Mouse (Mus musculus) olfactory bulb, adult 2 months (tissue): ENCODE data around the gene Megf6. TPM values are rescaled to one million over a fixed set of nuclear protein-coding genes. Genes with fewer than 3 reads are reported as not detected.

Experiments
- H3K27ac ChIP-seq: fragments of 200-500 bp; 2 replicates; pipeline ENCODE4 v1.5.1; 2012; ENCODE audit warnings: low read depth, low read length; ENCODE audit not compliant: insufficient read depth
- H3K4me1 ChIP-seq: fragments of 200-500 bp; 2 replicates; pipeline ENCODE4 v1.6.1; 2012; ENCODE audit warnings: low read length; ENCODE audit not compliant: control insufficient read depth, insufficient read depth
- H3K4me3 ChIP-seq: fragments of 200-500 bp; 2 replicates; pipeline ENCODE4 v1.5.1; 2012; ENCODE audit warnings: mild to moderate bottlenecking, low read depth, low read length, moderate library complexity; ENCODE audit not compliant: insufficient read depth
- CTCF ChIP-seq: fragments of 200-500 bp; IDR thresholded peaks from 2 replicates; pipeline ENCODE4 v1.5.1; 2012; ENCODE audit warnings: low read depth, mild to moderate bottlenecking, low read length, moderate library complexity; ENCODE audit not compliant: insufficient read depth
- POLR2A ChIP-seq: fragments of 200-500 bp; IDR thresholded peaks from 2 replicates; pipeline ENCODE4 v1.6.1; 2012; ENCODE audit warnings: mild to moderate bottlenecking, low read depth, low read length, moderate library complexity; ENCODE audit not compliant: insufficient read depth
- WGBS: fragments of 180-500 bp; shearing (Covaris S2); methylation state at CpG from one replicate; pipeline ENCODE4 v1.1.7; 2018; 5-methylcytosine and 5-hydroxymethylcytosine counted together
- polyA plus RNA-seq: library from polyadenylated mRNA; stranded (reverse); fragments of >200 nt; gene quantifications from 2 replicates; pipeline ENCODE4 v1.2.4, GENCODE M21; 2012; ENCODE audit warnings: low replicate concordance; ENCODE audit not compliant: missing spikeins, insufficient read depth, insufficient read length

Gene Megf6
- polyA plus RNA-seq, 1 experiment = not detected

- TF ChIP-seq POLR2A (no peak), CTCF (no peak)
- 88% methylated on average over 3 of the region's 3 CpGs for WGBS
- no peak overlapping the region for H3K4me3 ChIP-seq
- no peak overlapping the region for H3K27ac ChIP-seq
- peaks cover 7% of the 10 kb centered on the region for H3K4me1 ChIP-seq
These were observed 65.5 kb downstream of the Megf6 start for GRCm38 (mm10) chr4:154236001-154236400.

GRCm38 (mm10) chr4:154236893-154237292 is 66.4 kb downstream of the Megf6 start:
- peaks cover 7% of the 10 kb centered on the region for H3K4me1 ChIP-seq
- H3K27ac ChIP-seq = no peak overlapping the region
- 13% methylated on average over 10 of the region's 10 CpGs for WGBS
- TF ChIP-seq CTCF (no peak), POLR2A (no peak)
- H3K4me3 ChIP-seq = no peak overlapping the region

DNA sequence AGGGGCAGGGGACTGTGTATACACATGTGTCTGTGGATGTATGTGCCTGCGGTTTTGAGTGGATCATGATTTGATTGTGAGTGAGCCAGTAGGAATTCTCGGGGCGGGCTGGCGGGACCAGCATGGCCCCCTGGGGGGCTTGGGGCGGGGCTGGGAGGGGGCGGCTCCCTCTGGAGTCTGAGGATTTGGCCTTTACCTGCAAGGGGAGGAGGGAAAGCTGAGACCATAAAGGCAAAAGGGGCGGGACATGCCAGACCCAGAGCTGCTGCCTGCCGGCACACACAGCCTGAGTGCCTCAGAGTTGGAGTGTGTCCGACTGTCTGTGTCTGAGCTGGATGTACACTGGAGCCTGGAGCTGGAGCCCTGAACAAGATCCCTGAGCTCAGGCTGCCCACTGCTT is 66.8 kb downstream of the Megf6 start:
- Histone ChIP-seq H3K27ac (no peak overlapping the region), H3K4me3 (no peak overlapping the region), H3K4me1 (peaks cover 7% of the 10 kb centered on the region)
- 3% methylated on average over 9 of the region's 9 CpGs for WGBS
- TF ChIP-seq POLR2A (no peak), CTCF (no peak)

- Histone ChIP-seq H3K27ac (no peak overlapping the region), H3K4me3 (no peak overlapping the region), H3K4me1 (peaks cover 7% of the 10 kb centered on the region)
- TF ChIP-seq CTCF (no peak), POLR2A (no peak)
- WGBS = 87% methylated on average over 8 of the region's 8 CpGs
These were observed 68.7 kb downstream of the Megf6 start for GRCm38 (mm10) chr4:154239199-154239598.

DNA sequence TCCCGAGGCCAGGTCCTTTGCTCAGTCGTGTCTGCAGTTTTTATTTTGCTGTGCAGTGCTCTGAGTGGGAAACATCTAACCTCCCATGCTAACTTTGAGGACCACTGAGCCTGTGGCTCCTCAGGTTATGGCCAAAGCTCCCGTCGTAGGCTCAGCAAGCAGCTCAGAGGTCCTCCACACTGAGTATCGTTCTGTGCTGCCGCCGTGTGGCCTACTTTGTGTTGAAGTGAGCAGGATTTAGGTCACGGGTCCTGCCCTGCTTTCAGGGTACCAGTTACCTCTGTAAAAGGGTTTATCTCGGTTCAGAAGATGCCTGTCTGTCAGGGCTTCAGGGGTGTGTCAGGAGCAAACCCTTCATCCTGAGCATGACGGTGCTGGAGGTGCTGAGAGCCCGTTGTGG is 70.1 kb downstream of the Megf6 start:
- Histone ChIP-seq H3K4me3 (no peak overlapping the region), H3K4me1 (peaks cover 7% of the 10 kb centered on the region), H3K27ac (no peak overlapping the region)
- 79% methylated on average over 11 of the region's 11 CpGs for WGBS
- no peak for TF ChIP-seq POLR2A
- TF ChIP-seq CTCF = no peak

- no peak overlapping the region for H3K27ac ChIP-seq
- H3K4me1 ChIP-seq = peaks cover 17% of the 10 kb centered on the region; the same call in 1 of the 2 replicates
- TF ChIP-seq CTCF (no peak), POLR2A (no peak)
- 56% methylated on average over 7 of the region's 7 CpGs for WGBS
- H3K4me3 ChIP-seq = no peak overlapping the region
These were observed 74.8 kb downstream of the Megf6 start for GRCm38 (mm10) chr4:154245342-154245741.

DNA sequence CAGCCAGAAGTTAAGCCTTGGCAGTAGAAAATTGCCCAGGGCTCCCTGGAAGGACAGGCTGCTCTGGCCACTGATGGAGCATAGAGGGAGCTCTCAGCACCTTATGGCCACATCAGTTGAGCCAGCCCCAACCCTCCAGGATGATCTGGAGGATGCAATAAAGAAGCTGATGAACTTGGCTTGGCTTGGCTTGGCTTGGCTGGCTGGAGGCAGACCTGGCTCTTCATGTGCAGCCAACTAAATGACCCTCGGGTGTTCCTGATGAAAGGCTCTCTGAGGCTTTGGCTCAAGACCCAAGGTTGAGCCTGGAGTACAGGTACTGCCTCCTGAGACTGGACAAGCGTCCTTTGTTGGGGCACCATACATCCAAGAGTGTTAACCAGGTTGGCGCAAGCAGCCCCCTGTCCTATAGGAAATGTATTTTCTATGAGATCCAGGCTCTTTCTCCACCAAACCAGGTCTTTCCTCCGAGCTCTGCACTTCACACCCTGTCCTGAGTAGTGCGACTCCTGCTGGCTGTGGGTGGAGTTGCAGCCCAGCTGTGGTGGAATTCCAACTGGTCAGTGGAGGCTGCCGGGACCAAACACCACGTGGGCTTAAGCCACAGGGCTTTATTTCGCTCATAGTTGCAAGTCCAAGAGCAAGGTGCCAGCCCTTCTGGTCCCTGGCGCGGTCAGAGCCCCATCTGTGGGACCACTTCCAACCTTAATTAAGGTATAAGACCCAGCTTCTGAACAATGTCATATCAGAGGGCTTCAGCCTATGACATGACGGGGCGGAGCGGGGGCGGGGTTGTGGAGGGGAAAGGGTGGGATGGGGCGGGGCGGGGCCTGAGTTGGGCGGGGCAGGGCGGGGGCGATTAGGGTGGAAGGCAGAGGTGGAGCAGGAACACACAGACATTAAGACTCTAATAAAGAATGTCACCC is 75.8 kb downstream of the Megf6 start:
- 18% methylated on average over 19 of the region's 19 CpGs for WGBS
- Histone ChIP-seq H3K4me3 (no peak overlapping the region), H3K4me1 (peaks cover 17% of the 10 kb centered on the region; the same call in 1 of the 2 replicates), H3K27ac (no peak overlapping the region)
- no peak for TF ChIP-seq POLR2A
- TF ChIP-seq CTCF = peak; percentile 91

GRCm38 (mm10) chr4:154247207-154248091 is 76.9 kb downstream of the Megf6 start:
- Histone ChIP-seq H3K27ac (no peak overlapping the region), H3K4me3 (no peak overlapping the region), H3K4me1 (peaks cover 22% of the 10 kb centered on the region)
- 75% methylated on average over 22 of the region's 22 CpGs for WGBS
- TF ChIP-seq POLR2A (no peak), CTCF (no peak)
